Mouse (Mus musculus) MEL (cell line): ENCODE results near the gene Map2k5. TPM values are rescaled to one million over a fixed set of nuclear protein-coding genes. Genes with fewer than 3 reads are reported as not detected.

ENCODE experiments used
- DNase-seq: peaks from one replicate; pipeline ENCODE4 v3.0.0; 2011; ENCODE audit warnings: low read depth, low spot score
- H3K27ac ChIP-seq: 2 replicates; pipeline ENCODE4 v1.5.1; 2012; ENCODE audit warnings: low read depth, mild to moderate bottlenecking, control low read depth, low read length, moderate library complexity; ENCODE audit not compliant: control insufficient read depth
- H3K27me3 ChIP-seq, 2 experiments: fragments of 150-350 bp in 1 of 2; sonication (generic) in 1 of 2; 2 replicates each; pipeline ENCODE4 v1.6.1; 2012; ENCODE audit warnings: low read length in 2 of 2, mild to moderate bottlenecking in 2 of 2, improper control_type of control experiment in 1 of 2, moderate library complexity in 1 of 2; ENCODE audit not compliant: insufficient read depth in 2 of 2, control insufficient read depth in 1 of 2
- H3K36me3 ChIP-seq, 2 experiments: 2 replicates each; pipeline ENCODE4 v1.6.1; 2012 to 2014; ENCODE audit warnings: low read length in 2 of 2, improper control_type of control experiment in 1 of 2, inconsistent platforms in 1 of 2, mild to moderate bottlenecking in 1 of 2; ENCODE audit not compliant: insufficient read depth in 2 of 2, control insufficient read depth in 1 of 2
- H3K4me1 ChIP-seq, 2 experiments: fragments of 150-350 bp in 1 of 2; sonication (generic) in 1 of 2; 2 replicates each; pipeline ENCODE4 v1.6.1; 2012; ENCODE audit warnings: low read length in 2 of 2, improper control_type of control experiment in 1 of 2, mild to moderate bottlenecking in 1 of 2; ENCODE audit not compliant: insufficient read depth in 2 of 2, control insufficient read depth in 1 of 2
- H3K4me3 ChIP-seq, 2 experiments: fragments of 150-350 bp in 1 of 2; sonication (generic) in 1 of 2; 2 replicates each; pipeline ENCODE4 v1.5.1; 2012; ENCODE audit warnings: low read depth in 2 of 2, low read length in 2 of 2, mild to moderate bottlenecking in 2 of 2, moderate library complexity in 2 of 2, control low read depth in 1 of 2, improper control_type of control experiment in 1 of 2; ENCODE audit not compliant: control insufficient read depth in 1 of 2, insufficient read depth in 1 of 2
- H3K79me2 ChIP-seq: 2 replicates; pipeline ENCODE4 v1.6.1; 2012; ENCODE audit warnings: mild to moderate bottlenecking, low read length, moderate library complexity; ENCODE audit not compliant: control insufficient read depth, poor library complexity, insufficient read depth
- H3K9ac ChIP-seq: 2 replicates; pipeline ENCODE4 v1.6.1; 2012; ENCODE audit warnings: low read depth, mild to moderate bottlenecking, control low read depth, low read length, moderate library complexity; ENCODE audit not compliant: control insufficient read depth, poor library complexity, severe bottlenecking
- H3K9me3 ChIP-seq: fragments of 150-350 bp; sonication (generic); replicated peaks from 2 replicates; pipeline ENCODE4 v1.6.1; 2012; ENCODE audit warnings: mild to moderate bottlenecking, low read length, improper control_type of control experiment, moderate library complexity; ENCODE audit not compliant: insufficient read depth
- CHD2 ChIP-seq: IDR thresholded peaks from 2 replicates; pipeline ENCODE4 v1.6.1; 2011; ENCODE audit warnings: low read length, improper control_type of control experiment
- E2F4 ChIP-seq: IDR thresholded peaks from 2 replicates; pipeline ENCODE4 v1.6.1; 2011; ENCODE audit warnings: low read depth, low read length, improper control_type of control experiment, borderline replicate concordance
- ELF1 ChIP-seq: IDR thresholded peaks from 2 replicates; pipeline ENCODE4 v1.6.1; 2014; ENCODE audit warnings: low read depth, mild to moderate bottlenecking, inconsistent platforms, low read length, improper control_type of control experiment, moderate library complexity
- EP300 ChIP-seq, 2 experiments: IDR thresholded peaks; 2 replicates each; pipeline ENCODE4 v1.6.1; 2011; ENCODE audit warnings: improper control_type of control experiment in 2 of 2, low read length in 2 of 2, low read depth in 1 of 2, mild to moderate bottlenecking in 1 of 2
- ETS1 ChIP-seq: IDR thresholded peaks from 2 replicates; pipeline ENCODE4 v1.6.1; 2012; ENCODE audit warnings: low read depth, mild to moderate bottlenecking, inconsistent platforms, low read length, improper control_type of control experiment, moderate library complexity
- MAFK ChIP-seq: IDR thresholded peaks from 2 replicates; pipeline ENCODE4 v1.6.1; 2011; ENCODE audit warnings: low read depth, mild to moderate bottlenecking, low read length, improper control_type of control experiment, borderline replicate concordance
- MAZ ChIP-seq: IDR thresholded peaks from 2 replicates; pipeline ENCODE4 v1.6.1; 2012; ENCODE audit warnings: low read depth, mild to moderate bottlenecking, inconsistent platforms, low read length, improper control_type of control experiment
- MXI1 ChIP-seq: IDR thresholded peaks from 2 replicates; pipeline ENCODE4 v1.6.1; 2011; ENCODE audit warnings: mild to moderate bottlenecking, low read depth, low read length, improper control_type of control experiment
- MYB ChIP-seq: IDR thresholded peaks from 2 replicates; pipeline ENCODE4 v1.6.1; 2011; ENCODE audit warnings: mild to moderate bottlenecking, low read depth, low read length, improper control_type of control experiment
- MYC ChIP-seq: IDR thresholded peaks from 2 replicates; pipeline ENCODE4 v1.6.1; 2011; ENCODE audit warnings: low read depth, mild to moderate bottlenecking, low read length, improper control_type of control experiment, moderate library complexity
- NRF1 ChIP-seq: IDR thresholded peaks from 2 replicates; pipeline ENCODE4 v1.6.1; 2014; ENCODE audit warnings: low read depth, mild to moderate bottlenecking, inconsistent platforms, low read length, improper control_type of control experiment, moderate library complexity; ENCODE audit not compliant: poor library complexity, insufficient read depth, severe bottlenecking
- POLR2AphosphoS2 ChIP-seq: IDR thresholded peaks from 2 replicates; pipeline ENCODE4 v1.6.1; 2011; ENCODE audit warnings: low read length, improper control_type of control experiment
- RAD21 ChIP-seq: IDR thresholded peaks from 2 replicates; pipeline ENCODE4 v1.6.1; 2011; ENCODE audit warnings: mild to moderate bottlenecking, low read depth, low read length, improper control_type of control experiment
- SIN3A ChIP-seq: IDR thresholded peaks from 2 replicates; pipeline ENCODE4 v1.6.1; 2012; ENCODE audit warnings: low read length, improper control_type of control experiment, inconsistent platforms
- USF2 ChIP-seq, 2 experiments: IDR thresholded peaks; 2 replicates each; pipeline ENCODE4 v1.6.1; 2011 to 2012; ENCODE audit warnings: improper control_type of control experiment in 2 of 2, low read length in 2 of 2, borderline replicate concordance in 1 of 2, inconsistent platforms in 1 of 2, low read depth in 1 of 2, mild to moderate bottlenecking in 1 of 2; ENCODE audit not compliant: insufficient read depth in 1 of 2
- ZC3H11A ChIP-seq: IDR thresholded peaks from 2 replicates; pipeline ENCODE4 v1.6.1; 2012; ENCODE audit warnings: low read depth, mild to moderate bottlenecking, inconsistent platforms, low read length, improper control_type of control experiment
- ZNF384 ChIP-seq: IDR thresholded peaks from 2 replicates; pipeline ENCODE4 v1.6.1; 2012; ENCODE audit warnings: low read depth, mild to moderate bottlenecking, inconsistent platforms, low read length, improper control_type of control experiment
- polyA plus RNA-seq, 2 experiments: library from polyadenylated mRNA; stranded (reverse) in 1 of 2; unstranded in 1 of 2; fragments of >175 nt in 1 of 2; fragments of >200 nt in 1 of 2; gene quantifications; 2 replicates each; pipeline versions ENCODE4 v1.2.1 to v1.2.4; 2012; ENCODE audit warnings: low replicate concordance in 2 of 2, low read depth in 1 of 2; ENCODE audit not compliant: insufficient read length in 2 of 2, insufficient read depth in 1 of 2, missing spikeins in 1 of 2
- total RNA-seq: library from RNA; depleted of rRNA; stranded (reverse); fragments of 300-350 nt; gene quantifications from 2 replicates; pipeline ENCODE4 v1.2.3, GENCODE M21; 2012

Gene Map2k5
- total and polyA plus RNA-seq, 3 experiments = 9.6 to 29.1 TPM; not detected in 1

DNA sequence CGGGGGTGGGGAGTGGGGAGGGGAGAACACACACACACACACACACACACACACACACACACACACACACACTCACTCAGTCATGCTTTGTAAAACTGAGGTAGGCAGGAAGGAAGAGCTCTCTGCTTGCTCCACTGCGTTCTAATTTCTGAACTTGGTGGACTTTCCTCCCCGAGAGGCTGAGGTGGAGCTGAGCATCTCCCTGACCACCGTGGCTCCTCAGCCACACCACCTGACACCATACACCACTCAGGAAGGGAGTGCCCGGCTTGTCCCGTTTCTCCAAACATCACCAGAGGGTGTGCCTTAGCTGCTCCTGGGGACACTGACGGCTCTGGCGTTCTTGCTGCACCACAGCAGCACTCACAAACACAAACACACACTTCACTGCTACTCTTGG is 199.4 kb downstream of the Map2k5 start:
- no peaks in the 10 kb centered on the region for H3K9me3 ChIP-seq
- TF ChIP-seq ETS1 = no peak
- TF ChIP-seq MAFK = no peak
- no peak for TF ChIP-seq MYC
- no peak overlapping the region for H3K27ac ChIP-seq
- H3K9ac ChIP-seq = no peak overlapping the region
- H3K36me3 ChIP-seq = no peaks in the 10 kb centered on the region
- no peaks in the 10 kb centered on the region for H3K79me2 ChIP-seq
- H3K4me3 ChIP-seq = no peak overlapping the region
- no peak for DNase-seq
- H3K27me3 ChIP-seq = no peaks in the 10 kb centered on the region
- no peaks in the 10 kb centered on the region for H3K4me1 ChIP-seq

DNA sequence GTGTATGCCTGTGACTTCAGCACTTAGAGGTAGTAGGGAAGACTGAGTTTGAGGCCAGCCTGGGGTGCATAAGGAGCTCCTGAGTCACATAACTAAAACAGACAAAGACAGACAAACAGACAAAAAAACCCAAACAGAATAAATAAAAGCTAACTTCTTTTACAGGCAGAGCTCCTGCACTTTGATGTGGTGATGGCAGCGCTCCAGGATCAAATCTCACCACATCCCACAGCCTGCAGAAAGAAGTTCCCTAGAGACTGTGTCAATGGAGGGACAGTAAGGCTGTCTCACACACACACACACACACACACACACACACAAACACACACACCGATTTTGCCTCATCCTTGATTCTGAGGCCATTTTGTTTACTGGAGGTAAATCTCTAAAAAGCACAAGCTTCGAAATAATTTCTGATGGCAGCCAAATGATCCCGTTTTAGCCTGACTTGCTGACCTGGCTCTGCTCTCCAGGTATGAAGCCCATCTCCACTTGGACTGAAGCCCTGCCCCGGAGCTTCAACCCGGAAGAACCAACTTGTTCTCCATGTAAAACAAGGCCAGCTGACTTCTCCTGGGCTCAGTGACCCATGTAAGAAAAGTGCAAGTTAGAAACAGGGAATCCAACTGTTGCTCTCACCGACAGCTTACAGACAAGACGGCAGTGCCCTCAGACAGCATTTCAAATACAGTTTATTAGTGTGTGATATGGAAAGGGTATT is 203.5 kb downstream of the Map2k5 start:
- no peak for TF ChIP-seq MXI1
- no peak for TF ChIP-seq ZC3H11A
- TF ChIP-seq ELF1 = no peak
- no peak for TF ChIP-seq USF2 (IDR thresholded peaks at IDR 0.05; ENCODE audit: borderline replicate concordance in 1 of 2, insufficient read depth in 1 of 2, low read depth in 1 of 2, low read length in 2 of 2)
- TF ChIP-seq ZNF384 = no peak
- no peak for TF ChIP-seq MAZ
- no peak for TF ChIP-seq E2F4
- TF ChIP-seq RAD21 = no peak
- no peak for TF ChIP-seq MYB
- TF ChIP-seq CHD2 = no peak
- no peak for TF ChIP-seq EP300 (IDR thresholded peaks at IDR 0.05; ENCODE audit: low read depth in 1 of 2, low read length in 2 of 2)
- TF ChIP-seq POLR2AphosphoS2 = no peak
- no peak for TF ChIP-seq SIN3A
- TF ChIP-seq NRF1 = no peak
- Histone ChIP-seq H3K36me3 (no peaks in the 10 kb centered on the region), H3K9ac (no peak overlapping the region)

More for the DNA sequence above, 203.5 kb downstream of the Map2k5 start:
- Histone ChIP-seq H3K27ac (no peak overlapping the region), H3K79me2 (no peaks in the 10 kb centered on the region), H3K9me3 (no peaks in the 10 kb centered on the region), H3K27me3 (no peaks in the 10 kb centered on the region), H3K4me3 (no peak overlapping the region), H3K4me1 (no peaks in the 10 kb centered on the region)
- DNase-seq = no peak
